Mouse (Mus musculus) v-Abl transformed pro-B cells (cell line): ENCODE data around the gene C8g.

Experiments
- in situ Hi-C, 2 experiments: fragments of 400-800 bp; cut with MboI; formaldehyde crosslinking; loops; one replicate each; pipeline ENCODE4 v1.15.1; 2025; ENCODE audit not compliant: unreplicated experiment in 2 of 2

The C8g gene

DNA sequence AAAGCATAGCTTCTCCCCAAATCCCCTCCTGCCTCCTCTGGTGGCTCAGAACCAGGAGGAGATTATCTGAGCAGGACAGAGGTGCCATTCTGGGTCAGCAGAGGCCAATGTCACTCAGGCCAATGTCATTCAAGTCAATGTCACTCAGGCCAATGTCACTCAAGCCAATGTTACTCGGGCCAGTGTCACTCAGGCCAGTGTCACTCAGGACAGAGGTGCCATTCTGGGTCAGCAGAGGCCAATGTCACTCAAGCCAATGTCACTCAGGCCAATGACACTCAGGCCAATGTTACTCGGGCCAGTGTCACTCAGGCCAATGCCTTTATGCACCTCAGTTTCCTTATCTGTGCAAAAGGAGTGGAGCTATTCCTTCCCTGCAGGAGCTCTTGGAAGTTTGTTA is 29.0 kb downstream of the C8g start:
- in situ Hi-C loops: no loop called here

- in situ Hi-C loops: no loop called here
Observed at GRCm38 (mm10) chr2:25469969-25470368, 31.6 kb downstream of the C8g start, which contains the start of gene Ptgds. Gene Ptgds (minus strand): TSS chr2:25470046.

GRCm38 (mm10) chr2:25468962-25469915 is 32.3 kb downstream of the C8g start:
- in situ Hi-C loops: no loop called here

DNA sequence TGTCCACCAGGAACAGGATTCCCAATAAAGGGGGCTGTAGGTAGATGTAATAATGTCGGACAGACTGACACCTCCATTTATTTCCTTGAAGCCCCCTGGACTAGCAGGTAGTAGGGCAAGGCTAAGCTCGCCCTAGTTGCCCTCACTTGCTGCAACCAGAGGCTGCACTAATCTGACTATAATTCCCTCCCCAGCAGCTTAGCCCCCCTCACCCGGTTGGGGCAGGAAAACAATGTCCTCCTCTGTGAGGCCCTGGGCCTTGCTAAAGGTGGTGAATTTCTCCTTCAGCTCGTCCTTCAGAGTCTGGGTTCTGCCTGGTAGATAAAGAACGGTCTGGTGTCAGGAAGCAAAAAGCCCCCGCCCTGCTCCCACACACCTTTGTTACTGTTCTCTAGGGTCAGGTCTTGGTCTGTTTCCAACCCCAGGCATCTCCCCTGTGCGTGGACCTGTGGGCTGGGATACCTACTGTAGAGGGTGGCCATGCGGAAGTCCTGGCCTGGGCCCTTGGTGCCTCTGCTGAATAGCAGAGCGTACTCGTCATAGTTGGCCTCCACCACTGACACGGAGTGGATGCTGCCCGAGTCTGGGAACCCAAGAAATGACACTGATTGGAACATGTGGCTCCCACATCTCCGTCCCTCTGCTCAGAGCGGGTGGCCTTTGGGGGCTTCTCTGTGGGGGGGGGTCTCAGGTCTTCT is 33.8 kb downstream of the C8g start:
- in situ Hi-C loops: no loop called here

DNA sequence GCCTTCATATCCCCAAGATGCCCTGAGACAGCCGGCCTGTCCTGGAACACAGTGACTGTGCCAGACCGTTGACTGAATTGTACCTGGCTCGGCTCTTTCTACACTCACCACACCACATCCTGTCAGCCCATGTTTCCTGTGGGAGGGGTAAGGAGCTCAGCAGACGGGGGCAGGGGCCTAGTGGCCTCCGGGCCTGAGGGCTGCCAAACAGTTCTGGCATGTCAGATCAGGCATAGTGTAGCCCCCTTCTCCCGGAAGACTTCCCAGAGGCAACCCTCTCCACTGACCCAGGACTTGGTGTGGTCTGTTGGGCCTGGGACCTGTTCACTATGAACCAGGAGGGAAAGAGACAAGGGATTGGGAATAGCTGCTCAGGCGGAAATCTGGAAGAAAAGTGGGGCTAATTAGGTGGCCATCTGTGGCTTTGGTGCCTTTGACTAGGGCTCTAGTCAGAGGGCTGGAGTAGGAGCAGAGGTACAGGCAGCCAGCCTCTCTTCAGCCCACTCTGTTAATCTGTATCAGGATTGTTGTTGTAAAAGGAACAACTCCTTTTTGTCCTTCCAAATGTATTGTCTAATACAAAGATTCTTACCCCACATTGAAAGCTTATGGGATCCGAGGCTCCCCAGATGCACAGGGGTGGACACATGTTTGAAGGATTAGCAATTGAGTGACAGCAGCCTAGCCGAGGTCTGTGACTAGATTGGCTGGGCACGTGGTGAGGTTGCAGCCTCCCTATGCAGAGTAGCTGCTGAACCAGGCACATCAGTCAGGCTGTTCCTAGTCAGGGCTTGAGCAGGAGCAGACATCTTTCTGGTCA is 35.5 kb downstream of the C8g start:
- in situ Hi-C loops: no loop called here

GRCm38 (mm10) chr2:25465256-25465655 is 36.3 kb downstream of the C8g start:
- in situ Hi-C loops: no loop called here

GRCm38 (mm10) chr2:25463630-25464029 is 37.9 kb downstream of the C8g start:
- in situ Hi-C loops: no loop called here

GRCm38 (mm10) chr2:25461407-25461806 is 40.1 kb downstream of the C8g start:
- in situ Hi-C loops: no loop called here

- in situ Hi-C loops: no loop called here
Observed at GRCm38 (mm10) chr2:25460551-25461309, 40.8 kb downstream of the C8g start, which contains the start of gene Paxx. Gene Paxx (minus strand): TSS chr2:25461094.

DNA sequence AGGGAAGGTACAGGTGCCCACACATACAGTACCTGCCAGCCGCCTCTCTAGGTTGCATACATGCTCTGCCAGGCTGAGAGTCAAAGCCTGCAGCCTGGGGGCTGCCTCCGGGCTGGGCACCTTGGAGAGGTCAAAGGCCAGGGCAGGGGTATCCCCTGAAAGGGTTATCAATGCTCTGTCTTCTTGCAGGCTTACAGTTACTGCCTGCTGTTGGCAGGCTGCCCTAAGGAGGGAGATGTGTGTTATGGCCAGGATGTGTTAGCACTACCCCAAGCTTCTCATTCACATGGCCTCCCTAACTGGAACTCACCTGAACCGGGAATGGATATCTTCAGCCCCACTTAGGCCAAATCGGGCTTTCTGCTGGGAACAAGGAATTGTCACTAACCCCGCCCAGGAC is 41.4 kb downstream of the C8g start:
- in situ Hi-C loops: no loop called here

DNA sequence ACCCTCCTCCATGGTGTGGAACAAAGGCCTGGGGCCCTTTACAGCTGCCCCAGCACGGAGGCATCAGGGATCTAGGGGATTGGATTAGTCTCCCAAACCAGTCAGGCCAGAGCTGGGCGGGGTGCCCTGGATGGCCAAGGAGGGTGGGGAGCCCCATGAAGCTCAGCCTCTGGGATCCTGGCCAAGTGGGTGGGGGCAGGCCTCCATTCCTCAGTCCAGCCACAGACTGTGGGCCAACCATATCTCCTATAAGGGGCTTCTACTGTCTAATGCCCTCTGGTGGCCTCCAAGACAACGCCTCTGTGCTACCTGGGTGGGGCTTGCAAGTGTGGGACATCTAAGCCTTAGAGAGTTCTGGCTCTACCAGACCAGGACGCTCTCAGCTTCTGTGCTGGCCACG is 42.6 kb downstream of the C8g start:
- in situ Hi-C loops: no loop called here

DNA sequence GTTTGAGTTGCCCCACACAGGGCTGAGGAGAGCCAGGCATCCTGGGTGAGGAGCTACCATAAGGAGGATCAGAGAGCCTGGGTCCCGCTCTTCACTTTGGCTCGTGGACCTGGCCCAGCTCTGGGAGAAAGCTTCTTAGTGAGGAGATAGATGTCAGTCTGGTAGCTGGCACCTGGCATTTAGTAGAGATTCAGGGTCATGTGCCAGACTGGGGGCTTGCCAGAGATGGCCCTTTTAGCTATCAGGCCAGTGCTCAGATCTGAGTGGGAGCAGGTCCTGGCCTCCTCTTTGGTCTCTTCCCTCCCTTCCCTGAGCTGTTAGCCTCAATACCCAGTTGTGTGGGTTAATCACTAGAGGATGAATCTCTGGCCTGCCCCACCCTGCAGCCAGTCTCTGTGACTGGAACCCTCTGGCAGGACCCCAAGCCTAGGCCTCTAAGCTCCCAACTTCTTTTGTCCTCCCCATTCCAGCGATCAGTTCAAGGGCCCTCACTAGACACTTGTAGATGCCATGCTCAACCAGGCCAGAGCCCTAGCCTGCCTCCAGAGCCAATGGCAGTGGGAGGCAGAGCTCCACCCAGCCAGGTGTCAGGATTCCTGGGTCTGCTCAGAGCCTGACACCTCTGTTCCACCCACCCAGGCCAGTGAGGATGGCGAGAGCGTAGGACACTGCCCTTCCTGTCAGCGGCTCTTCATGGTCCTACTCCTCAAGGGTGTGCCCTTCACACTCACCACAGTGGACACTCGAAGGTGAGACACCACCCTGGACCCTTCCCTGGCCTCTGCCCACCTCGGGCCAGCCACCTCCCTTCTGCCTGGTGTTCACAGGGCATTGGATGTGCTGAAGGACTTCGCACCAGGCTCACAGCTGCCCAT is 44.3 kb downstream of the C8g start:
- in situ Hi-C loops: no loop called here

DNA sequence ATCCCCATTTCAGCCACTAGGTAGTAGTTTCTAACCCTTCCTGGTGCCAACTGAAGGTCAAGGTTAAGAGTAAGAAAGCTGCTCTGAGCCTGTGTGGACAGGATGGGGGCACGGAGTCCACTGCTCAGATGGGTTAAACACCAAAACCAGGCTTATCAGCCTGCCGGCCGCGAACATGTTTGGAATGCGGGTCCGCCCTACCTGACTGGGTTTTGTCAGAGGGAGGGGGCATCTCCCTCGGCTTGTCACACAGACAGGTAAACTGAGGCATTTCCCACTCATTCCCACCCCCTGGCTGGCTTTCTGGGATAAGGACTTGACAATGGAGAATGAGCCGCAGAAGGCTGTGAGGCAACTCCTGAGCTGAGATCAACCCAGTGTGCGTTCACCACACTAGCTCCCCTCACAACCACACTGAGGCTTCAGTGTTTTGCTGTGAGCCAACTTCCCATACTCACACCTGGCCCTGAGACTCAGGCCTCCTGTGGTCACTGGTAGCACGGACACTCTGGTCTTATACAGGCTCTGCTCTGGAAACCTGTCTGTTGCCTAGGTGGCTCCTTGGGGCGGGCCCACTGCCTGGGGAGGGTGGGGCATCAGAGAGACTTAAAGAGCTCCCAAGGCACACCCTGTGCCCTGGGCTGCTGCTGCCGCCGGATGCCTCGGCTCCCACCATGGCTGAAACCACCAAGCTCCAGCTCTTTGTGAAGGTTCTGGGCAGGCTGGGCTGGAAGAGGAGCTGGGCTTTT is 45.1 kb downstream of the C8g start, which contains the start of gene Clic3:
Gene Clic3 (plus strand): TSS at position 634 of the 749 bp plus-strand sequence.
- in situ Hi-C loops: no loop called here

- in situ Hi-C loops: no loop called here
Observed at GRCm38 (mm10) chr2:25452951-25453350, 48.6 kb downstream of the C8g start.

GRCm38 (mm10) chr2:25450853-25451647 is 50.5 kb downstream of the C8g start:
- in situ Hi-C loops: no loop called here
